Mouse (Mus musculus): ENCODE measurements at regions not wholly inside any gene's neighbourhood (a gene's known extent, or its start where the extent isn't known, plus 50 kb on each side); places are given as distances from the start of the nearest gene placed in this dataset.

DNA sequence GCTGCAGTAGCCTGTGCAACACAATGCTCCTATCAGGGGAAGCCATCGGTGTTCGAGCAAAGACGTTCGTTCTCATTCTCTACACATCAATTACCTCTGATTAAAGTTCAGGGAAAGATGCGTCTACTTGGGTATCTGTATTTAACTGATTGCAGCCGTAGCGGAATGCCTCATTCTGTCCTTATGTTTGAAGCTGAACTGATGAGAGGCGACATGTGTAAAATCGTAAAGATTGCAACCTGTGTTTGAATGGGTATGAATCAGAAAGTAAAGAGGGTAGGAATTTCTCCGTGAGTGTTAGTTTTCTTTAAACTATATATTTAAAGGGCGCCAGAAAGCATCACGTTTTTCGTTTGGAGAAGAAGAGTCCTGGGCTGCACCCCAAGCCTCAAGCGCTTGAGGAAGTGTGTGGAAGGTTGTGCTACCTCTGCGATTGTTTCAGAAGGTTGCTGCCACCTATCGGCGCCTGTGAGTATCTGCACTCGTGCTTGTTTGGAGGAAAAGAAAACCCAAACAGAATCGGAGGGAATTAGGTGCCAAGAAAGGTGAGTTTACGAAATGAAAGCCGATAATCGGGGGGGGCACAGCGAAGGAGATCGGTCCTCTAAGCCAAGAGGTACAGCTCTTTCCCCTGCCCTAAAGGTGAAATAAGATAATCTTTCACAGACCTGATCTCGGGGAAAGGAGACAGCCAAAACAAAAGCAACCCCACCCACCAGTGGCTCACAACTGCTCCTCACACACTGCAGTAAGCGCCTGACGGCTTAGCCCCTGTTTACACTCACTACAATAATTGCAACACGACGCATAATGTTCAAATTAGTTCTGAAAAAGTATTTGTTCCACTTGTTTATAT, 346.4 kb upstream of the Prkcq start:
- peak; percentile 29 to 42 for DNase-seq

- no peak for DNase-seq
These were observed 345.7 kb upstream of the Prkcq start for GRCm38 (mm10) chr2:10826134-10826767.

GRCm38 (mm10) chr2:10839976-10840375, 331.9 kb upstream of the Prkcq start:
- DNase-seq: no peak

DNA sequence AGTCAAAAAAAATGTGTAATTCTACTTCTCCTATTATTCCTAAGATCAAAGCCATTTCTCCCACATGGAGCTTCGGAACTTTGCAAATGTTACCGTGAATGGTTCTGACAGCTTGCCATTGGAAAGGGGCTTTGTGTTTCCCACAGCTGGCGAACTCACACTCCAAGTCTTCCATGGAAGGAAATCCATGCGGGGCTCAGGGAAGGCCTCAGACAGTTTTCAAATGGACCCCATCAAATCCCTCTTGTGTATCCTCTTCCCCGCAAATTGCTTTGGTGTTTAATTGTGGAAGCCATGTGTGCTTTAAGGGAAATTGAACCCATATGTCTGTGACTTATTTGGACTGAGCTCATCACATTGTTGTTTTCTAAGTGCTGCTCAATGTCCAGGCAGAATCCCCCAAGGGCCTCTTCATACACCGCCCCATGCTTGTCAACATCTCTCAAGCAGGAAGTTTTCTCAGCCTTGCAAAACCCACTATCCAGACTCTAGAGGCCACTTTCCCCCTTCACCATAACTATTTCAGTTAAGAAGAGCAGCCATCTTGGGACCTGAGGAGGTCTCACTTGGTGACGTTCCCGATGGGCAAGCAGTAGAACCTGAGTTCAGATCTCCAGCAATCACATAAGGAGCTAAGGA, 310.1 kb upstream of the Prkcq start:
- DNase-seq: no peak

- no peak for DNase-seq
These were observed 307.5 kb upstream of the Prkcq start for GRCm38 (mm10) chr2:10864451-10864850.

- DNase-seq: no peak
These were observed 297.6 kb upstream of the Prkcq start for GRCm38 (mm10) chr2:10874303-10874702.

- no peak for DNase-seq
These were observed 270.0 kb upstream of the Prkcq start for GRCm38 (mm10) chr2:10901926-10902325.

- DNase-seq: no peak
These were observed 252.0 kb upstream of the Prkcq start for GRCm38 (mm10) chr2:10919955-10920354.

DNA sequence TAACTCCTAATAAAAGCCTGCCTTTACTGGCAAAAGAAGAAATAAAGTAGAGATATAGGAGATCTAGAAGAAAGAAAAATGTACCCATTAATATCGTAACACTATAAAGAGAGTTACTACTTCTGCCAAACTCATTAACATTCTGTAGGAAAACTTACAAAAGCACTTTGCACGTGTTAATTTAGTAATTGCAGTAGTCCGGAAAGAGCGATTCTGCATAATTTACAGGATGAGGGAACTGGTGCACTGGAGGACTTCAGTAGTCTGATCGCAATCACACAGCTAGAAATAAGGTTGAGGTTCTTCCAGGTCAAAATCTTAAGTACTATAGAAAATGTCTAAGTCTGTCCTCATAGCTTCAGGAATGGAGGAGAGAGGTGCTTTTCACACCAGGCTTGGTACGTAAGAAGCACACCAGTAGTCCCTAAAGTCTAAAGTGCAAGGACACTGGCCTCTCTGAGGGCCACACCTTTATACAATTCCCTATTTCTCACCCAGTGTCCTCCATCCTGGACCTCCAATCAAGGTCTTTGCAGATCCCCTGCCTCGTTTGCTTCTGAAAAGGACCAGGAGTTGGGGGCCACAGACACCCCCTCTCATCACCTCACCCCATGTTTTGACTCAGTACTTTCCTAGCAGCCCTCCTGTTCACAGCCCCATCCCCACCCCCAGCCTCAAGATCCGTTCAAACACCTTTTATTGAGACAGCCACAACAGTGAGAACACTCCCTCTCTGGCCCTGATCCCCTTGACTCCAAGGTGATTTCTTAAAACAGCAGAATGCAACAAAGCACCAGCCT, 251.0 kb upstream of the Prkcq start:
- DNase-seq: no peak

DNA sequence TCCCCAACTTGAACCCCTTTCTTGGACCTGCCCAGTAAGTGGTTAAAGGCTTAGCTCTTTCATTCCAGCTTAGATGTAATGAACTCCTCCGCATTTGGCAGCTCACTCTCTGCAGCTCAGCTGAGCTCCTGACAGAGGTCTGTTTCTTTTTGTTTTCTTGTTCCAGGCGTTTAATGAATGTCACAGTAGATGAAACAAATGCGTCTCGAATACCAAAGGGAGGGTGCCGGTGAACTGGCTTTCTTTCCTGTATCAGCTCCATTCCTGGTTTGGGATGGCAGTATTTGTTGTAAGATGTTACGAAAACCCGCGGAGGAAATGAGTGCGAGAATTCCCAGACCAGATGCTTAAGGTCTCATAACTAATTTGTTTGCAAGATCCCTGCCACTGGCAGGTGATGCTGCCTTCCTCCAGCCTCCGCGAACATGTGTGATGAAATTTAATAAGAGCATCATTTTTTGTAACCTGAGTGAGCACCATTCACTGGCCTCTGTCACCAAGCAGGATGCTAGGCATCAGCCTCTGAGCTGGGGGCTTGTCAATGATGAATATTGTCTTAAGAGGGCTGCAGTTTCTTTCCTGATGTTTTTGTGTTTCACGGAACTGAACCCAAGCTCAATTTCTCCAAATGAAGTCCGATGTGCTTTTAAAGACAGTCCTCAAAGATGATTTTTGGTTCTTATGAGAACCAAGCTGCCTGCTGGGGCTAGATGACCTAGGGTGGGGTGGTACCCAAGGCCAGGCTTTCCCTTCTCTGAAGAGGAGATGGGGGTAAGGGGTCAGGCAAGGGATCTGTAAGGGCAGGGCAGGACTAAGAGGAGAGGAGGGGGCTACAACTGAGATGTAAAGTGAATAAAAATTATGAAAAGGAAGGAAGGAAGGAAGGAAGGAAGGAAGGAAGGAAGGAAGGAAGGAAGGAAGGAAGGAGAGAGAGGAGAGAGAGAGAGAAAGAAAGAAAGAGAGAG, 250.1 kb upstream of the Prkcq start:
- DNase-seq: no peak

DNA sequence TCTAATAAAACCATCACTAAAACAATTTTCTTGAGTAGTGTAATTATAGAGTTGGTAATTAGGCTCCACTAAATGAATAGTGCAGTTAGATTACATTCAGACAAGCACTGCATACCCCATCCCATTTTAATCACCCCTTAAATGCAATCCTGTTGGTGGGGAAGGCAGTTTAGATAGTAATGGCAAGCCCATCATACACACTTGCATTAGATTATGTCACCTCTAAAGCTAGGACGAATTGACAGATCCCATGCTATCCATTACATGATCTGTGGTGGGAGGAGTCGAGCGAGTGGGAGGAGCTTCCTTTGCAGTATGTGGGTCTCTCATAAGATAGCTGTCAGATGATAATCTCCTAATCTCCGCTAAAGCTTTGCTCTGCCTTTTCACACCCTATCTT, 247.9 kb upstream of the Prkcq start:
- no peak for DNase-seq

DNA sequence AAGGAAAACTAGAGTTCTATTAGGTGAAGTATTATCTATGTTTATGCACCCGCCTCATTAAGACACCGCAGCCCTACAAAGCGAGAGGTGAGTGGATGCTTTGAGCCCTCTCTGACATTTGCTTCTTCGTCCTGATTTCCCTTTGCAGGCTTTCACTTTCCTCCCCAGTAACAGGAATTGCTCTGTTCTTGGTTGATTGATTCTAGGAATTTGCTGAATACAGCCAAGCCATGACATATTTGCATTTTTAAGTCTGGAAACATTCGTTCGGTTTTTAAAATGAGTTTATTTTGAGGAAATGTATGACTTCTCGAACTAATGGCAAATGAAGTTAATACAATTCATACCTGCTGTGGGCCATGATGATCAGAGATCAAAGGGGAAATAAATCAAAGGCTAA, 246.5 kb upstream of the Prkcq start:
- DNase-seq: no peak

DNA sequence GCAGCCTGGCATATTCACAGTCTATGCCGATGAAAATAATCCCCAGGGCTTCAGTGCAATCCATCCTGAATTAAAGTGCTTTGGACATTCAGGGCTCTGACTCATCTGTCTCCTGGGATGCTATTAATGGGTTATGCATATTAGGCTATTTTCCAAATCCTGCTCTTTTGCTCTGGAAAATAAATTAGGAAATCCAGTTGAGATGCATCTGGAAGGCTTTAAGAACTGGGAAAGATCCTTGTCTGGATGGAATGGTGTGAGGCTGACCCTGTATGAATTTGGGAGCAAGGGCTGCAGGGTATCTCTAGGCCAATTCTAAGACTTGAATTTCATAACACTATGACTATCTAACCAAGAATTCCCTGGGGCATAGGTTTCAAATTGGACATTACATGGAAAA, 234.5 kb upstream of the Prkcq start:
- no peak for DNase-seq

DNA sequence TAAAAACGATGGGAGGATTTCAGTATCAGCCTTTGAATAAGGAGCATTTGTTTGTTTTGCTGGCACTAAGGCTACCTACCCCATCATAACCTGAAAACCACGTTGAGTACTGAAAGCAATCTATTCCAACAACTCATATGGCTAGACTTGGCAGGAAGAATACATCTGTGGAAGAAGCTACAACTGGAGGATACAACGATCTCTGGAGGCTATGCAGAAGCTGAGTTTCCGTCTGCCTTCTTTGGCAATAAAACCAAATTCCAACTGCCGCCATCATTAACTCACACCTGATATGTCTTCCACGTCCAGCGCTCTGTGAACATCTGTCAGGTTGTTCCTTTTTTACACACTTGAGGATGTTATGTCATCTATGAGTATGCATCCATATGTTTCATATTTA, 206.7 kb upstream of the Prkcq start:
- DNase-seq: no peak

GRCm38 (mm10) chr2:10966891-10967290, 205.0 kb upstream of the Prkcq start:
- DNase-seq: no peak

DNA sequence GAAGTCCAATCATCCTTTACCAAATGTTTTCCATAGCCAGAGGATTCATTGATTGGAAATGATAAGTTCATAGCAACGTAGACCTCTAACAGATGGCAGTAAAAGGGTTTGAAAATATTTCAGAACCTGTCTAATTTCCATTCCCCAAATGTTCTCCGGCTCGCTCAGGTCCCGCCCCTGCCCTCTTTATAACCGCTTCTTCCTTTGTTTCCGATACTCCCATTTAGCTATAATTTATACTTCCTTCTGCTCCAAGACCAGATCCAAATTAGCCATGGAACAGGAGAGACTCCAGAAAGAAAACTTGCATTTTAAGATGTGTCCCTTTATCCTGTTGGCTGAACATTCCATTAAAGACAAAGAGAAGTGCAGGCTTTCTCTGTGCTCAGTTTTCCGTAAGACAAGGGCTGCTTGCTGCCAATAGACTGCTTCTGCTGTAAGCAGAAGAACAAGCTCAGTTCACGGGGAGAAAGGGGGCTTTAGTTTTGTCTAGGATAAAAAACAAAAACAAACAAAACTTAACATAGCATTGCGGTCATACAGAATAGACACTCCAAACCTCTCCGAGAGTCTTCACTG, 202.7 kb upstream of the Prkcq start:
- no peak for DNase-seq

DNA sequence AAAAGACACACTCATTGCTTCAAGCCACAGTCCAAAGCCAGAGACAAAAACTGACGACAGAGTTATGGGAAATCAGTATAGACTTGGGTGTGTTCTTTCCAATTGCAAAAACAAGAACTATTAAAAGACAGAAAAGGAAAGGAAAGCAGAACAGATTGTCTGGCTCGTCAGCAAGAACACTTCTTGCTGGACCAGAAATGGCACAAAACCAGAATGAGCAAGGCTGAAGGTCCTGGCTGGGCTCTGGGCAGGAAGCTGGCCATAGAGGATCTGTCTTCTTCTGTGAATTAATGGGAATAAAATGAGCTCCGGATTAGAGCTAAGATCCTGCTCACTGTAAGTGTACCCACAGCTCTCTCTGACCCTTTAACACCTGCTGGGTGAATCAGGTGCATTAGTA, 199.9 kb upstream of the Prkcq start:
- no peak for DNase-seq

DNA sequence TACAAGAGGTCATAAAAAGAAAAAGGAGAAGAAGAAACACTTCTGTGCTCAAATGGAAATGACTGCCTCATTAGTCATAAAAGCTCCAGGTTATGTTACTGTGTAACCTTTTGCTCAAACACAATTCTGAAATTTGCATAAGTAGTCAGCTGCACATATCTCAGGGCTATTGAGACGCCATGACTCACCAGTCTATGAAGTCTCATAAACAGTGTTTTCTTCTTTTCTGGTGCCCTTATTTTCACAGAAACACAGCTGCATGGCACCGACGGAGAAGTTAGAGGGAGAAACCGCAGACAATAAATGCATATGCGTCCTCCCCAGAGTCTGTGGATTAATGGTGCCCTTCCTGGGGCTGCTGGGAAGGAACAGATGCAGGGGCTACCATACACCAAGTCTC, 193.1 kb upstream of the Prkcq start:
- no peak for DNase-seq

- no peak for DNase-seq
These were observed 185.8 kb upstream of the Prkcq start for GRCm38 (mm10) chr2:10986101-10986500.

- no peak for DNase-seq
These were observed 181.7 kb upstream of the Prkcq start for GRCm38 (mm10) chr2:10990043-10990728.

DNA sequence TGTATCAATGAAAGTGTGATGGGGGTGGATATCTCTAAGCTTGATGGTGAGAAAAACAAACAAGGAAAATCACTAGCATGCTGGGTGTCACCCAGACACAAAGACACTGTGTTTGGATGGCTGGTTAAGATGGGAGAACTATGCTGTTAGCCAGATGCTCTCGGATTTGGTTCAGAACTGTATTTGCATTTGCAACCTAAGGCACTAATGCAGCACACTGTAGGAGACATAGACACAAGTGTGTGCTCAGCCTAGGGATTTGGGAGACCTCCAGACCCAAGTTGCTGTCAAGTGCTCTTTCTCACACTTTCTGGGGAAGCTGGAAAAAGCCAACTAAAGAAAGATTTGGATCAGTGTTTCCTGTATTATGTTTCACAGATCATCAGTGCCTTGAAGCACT, 173.1 kb upstream of the Prkcq start:
- no peak for DNase-seq

Data from B cell, adult 2 months (primary cell).